ENCODE assay signal across 10 mouse cellular contexts in genomic region chr10:100170836-100171235, GRCm38 (mm10).
A peak's percentile ranks its signal among the peaks of the same experiment; 100 is the strongest.
DNase-seq lines count a peak whose midpoint lies in the region; ATAC-seq and TF ChIP-seq lines count a peak whose summit lies in the region.
"Had no signal": no experiment of that assay in that cellular context is flagged by ENCODE, and none has a peak within 500 bp of the region (broad histone marks: within the 10 kb centered on the region; RNA-seq: fewer than 3 reads in every experiment).

No protein-coding gene starts in this region.

- no peaks in the 10 kb centered on the region for H3K27me3 ChIP-seq in intestine, postnatal 0 days (replicated peaks; ENCODE audit: control insufficient read depth, insufficient read depth, low read length)
- no peaks in the 10 kb centered on the region for H3K27me3 ChIP-seq in intestine, embryonic 15.5 days (replicated peaks)

- H3K9ac ChIP-seq in intestine, postnatal 0 days (ENCODE audit: low read depth, low read length): no peak overlapping the region
- H3K9ac ChIP-seq in intestine, embryonic 15.5 days: no peak overlapping the region

- no peaks in the 10 kb centered on the region for H3K4me1 ChIP-seq in intestine, postnatal 0 days (replicated peaks; ENCODE audit: control insufficient read depth, insufficient read depth, low read length)
- H3K4me1 ChIP-seq in intestine, embryonic 15.5 days (replicated peaks): no peaks in the 10 kb centered on the region

- no peak overlapping the region for H3K4me3 ChIP-seq in intestine, postnatal 0 days (ENCODE audit: low read depth, low read length)
- H3K4me3 ChIP-seq in intestine, embryonic 15.5 days (replicated peaks): no peak overlapping the region

- H3K36me3 ChIP-seq in intestine, postnatal 0 days (ENCODE audit: control insufficient read depth, insufficient read depth): no peaks in the 10 kb centered on the region
- H3K36me3 ChIP-seq in intestine, embryonic 15.5 days: no peaks in the 10 kb centered on the region

- peak; percentile 66 for TF ChIP-seq CTCF in intestine, postnatal 0 days (IDR thresholded peaks at IDR 0.05; ENCODE audit: low read depth)

- peak; percentile 23 for DNase-seq in adrenal gland, adult 2 months
- no peak for DNase-seq in adrenal gland, adult 18-20 months (ENCODE audit: low spot score in 2 of 2)
- peak; percentile 27 for DNase-seq in urinary bladder, postnatal 14 days (ENCODE audit: low spot score)
- DNase-seq in urinary bladder, postnatal 10 days (ENCODE audit: low spot score): no peak
- DNase-seq in right cerebral cortex, postnatal 25 days: no peak
- DNase-seq in thymus, postnatal 4 days: no peak
- DNase-seq: thymus, postnatal 36 days had no signal

- H3K27ac ChIP-seq in intestine, postnatal 0 days (ENCODE audit: low read depth, low read length): no peak overlapping the region
- no peak overlapping the region for H3K27ac ChIP-seq in intestine, embryonic 15.5 days

- no peaks in the 10 kb centered on the region for H3K9me3 ChIP-seq in intestine, postnatal 0 days (ENCODE audit: control insufficient read depth)
- no peaks in the 10 kb centered on the region for H3K9me3 ChIP-seq in intestine, embryonic 15.5 days

- no peak overlapping the region for H3K4me2 ChIP-seq in intestine, postnatal 0 days (replicated peaks; ENCODE audit: low read depth)
- H3K4me2 ChIP-seq in intestine, embryonic 15.5 days (replicated peaks): no peak overlapping the region

- ATAC-seq in intestine, postnatal 0 days: no peak
- no peak for ATAC-seq in intestine, embryonic 15.5 days
- ATAC-seq: midbrain, embryonic 16.5 days had no signal

Comparison
In these comparisons a context has a peak if more than half of its experiments do, and no peak if none do; other contexts are left out.
1. DNase-seq: peak in adrenal gland, adult 2 months (single experiment) and urinary bladder, postnatal 14 days (single experiment); none in adrenal gland, adult 18-20 months (0 of 2), urinary bladder, postnatal 10 days (single experiment), right cerebral cortex, postnatal 25 days (single experiment) and thymus, postnatal 4 days (single experiment).